Mouse (Mus musculus): ENCODE results near the gene Rasal2. TPM values are rescaled to one million over a fixed set of nuclear protein-coding genes. Genes with fewer than 3 reads are reported as not detected.

The Rasal2 gene
- 13.7 and 15.5 TPM in 2 replicates for polyA plus RNA-seq (2015; fragmentation: Nextera tagmentation; extraction: Ambion mirVana)

DNA sequence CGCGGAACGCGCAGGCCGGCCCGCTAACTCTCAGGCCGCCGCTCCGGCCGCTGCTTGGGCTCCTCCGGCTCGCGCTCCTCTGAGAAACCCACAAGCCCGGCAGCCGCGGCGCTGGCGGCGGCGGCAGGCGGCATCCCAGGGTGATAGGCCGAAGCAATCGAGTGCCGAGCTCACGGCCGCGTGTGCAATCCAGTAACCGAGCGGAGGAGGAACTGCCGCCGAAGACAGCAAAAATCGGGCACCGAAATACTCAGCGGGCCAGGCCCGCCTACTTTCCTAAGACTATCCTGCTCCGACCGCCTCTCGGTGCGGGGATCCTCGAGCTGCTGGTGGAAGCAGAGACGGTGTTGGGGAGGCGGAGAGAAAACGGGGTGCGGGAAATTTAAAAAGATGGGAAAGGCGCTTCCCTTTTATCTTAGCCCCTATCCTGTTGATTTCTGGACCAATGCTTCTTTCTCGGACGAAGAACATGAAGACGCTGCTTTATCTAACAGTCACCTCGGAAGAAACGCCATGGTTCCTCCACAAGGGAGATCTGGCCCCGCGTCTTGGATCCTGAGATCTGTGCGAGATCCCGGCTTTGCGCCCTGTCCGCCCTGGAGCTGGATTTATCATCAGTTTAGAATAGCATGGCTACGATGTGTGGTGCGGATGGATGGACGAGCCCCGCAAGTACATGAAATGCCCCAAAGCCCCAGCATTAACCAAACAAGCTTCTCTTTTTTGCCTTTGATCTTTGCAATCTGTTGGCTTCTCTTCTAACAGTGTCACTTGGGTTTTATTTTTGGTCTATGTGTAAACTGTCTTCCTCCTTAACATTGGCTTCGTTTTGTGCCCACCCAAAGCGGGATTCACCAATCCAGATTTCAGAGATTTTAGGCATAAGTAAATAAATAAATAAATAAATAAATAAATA is at the start of gene Rasal2:
TSS of gene Rasal2 (minus strand) at position 142 of the 916 bp plus-strand sequence.
- H3K9ac ChIP-seq (ENCODE audit: low read length): peak within 1 kb of the TSS; percentile 84
- no peaks in the 10 kb centered on the region for H3K36me3 ChIP-seq (ENCODE audit: control insufficient read depth, insufficient read depth)
- H3K4me1 ChIP-seq (ENCODE audit: control insufficient read depth, insufficient read depth, low read length): peaks cover 34% of the 10 kb centered on the region
- H3K4me2 ChIP-seq (ENCODE audit: low read depth, low read length): peak within 1 kb of the TSS; percentile 80
- H3K9me3 ChIP-seq (replicated peaks; ENCODE audit: control insufficient read depth, low read length): no peaks in the 10 kb centered on the region
- peak within 1 kb of the TSS; percentile 93 for H3K27ac ChIP-seq (ENCODE audit: low read length)
- no peaks in the 10 kb centered on the region for H3K27me3 ChIP-seq (ENCODE audit: control insufficient read depth, insufficient read depth, low read length)
- 2% methylated on average over 62 of the region's 62 CpGs for WGBS
- peak; percentile 96 for ATAC-seq (replicated peaks; ENCODE audit: extremely low read depth, insufficient read depth, low FRiP score)
- peak within 1 kb of the TSS; percentile 82 for H3K4me3 ChIP-seq (ENCODE audit: low read length)

DNA sequence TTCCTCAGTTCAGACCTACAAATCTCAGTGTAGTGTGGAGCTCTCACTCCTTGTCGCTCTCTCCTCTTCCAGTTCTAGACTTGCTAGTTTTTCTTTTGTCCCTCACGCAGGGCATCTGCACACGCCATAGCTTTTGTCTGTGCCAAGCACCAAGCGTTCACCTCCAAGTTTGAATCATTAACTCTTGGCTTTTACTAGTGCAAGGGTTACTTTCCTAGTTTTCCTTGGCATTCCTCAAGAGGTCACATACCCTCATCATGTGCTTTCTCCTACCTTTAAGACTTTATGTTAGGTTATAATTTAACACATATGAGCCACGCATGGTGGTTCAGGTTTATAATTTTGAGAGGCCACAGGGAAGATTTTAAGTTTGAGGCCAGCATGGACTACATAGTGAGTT is 48.9 kb upstream of the Rasal2 start:
- no peaks in the 10 kb centered on the region for H3K27me3 ChIP-seq (ENCODE audit: control insufficient read depth, insufficient read depth, low read length)
- 91% methylated on average over 5 of the region's 5 CpGs for WGBS
- no peak for ATAC-seq (replicated peaks; ENCODE audit: extremely low read depth, insufficient read depth, low FRiP score)
- H3K4me2 ChIP-seq (ENCODE audit: low read depth, low read length): no peak overlapping the region
- H3K27ac ChIP-seq (ENCODE audit: low read length): no peak overlapping the region
- no peaks in the 10 kb centered on the region for H3K9me3 ChIP-seq (replicated peaks; ENCODE audit: control insufficient read depth, low read length)
- peaks cover 5% of the 10 kb centered on the region; the same call in 1 of the 2 replicates for H3K4me1 ChIP-seq (ENCODE audit: control insufficient read depth, insufficient read depth, low read length)
- no peak overlapping the region for H3K9ac ChIP-seq (ENCODE audit: low read length)
- H3K36me3 ChIP-seq (ENCODE audit: control insufficient read depth, insufficient read depth): no peaks in the 10 kb centered on the region
- no peak overlapping the region for H3K4me3 ChIP-seq (ENCODE audit: low read length)

DNA sequence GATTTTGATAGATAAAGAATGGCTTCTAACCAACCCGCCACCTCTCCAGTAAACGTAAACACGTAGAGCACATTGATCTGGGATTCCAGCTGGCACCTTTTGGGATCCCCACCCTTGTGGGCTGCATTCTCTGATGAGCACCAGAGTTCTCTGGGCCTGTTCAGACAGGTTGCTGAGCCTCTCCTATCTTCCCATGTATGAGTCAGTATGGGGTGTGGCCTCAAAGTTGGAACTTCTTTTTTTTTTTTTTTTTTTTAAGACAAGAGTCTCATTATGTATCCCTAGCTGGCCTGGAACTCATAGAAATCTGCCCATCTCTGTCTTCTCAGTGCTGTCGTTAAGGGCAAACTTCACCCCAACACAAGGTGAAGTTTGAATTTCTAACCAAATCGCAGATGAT is 47.5 kb upstream of the Rasal2 start:
- Histone ChIP-seq H3K4me2 (ENCODE audit: low read depth, low read length) (no peak overlapping the region), H3K27ac (ENCODE audit: low read length) (no peak overlapping the region), H3K36me3 (ENCODE audit: control insufficient read depth, insufficient read depth) (no peaks in the 10 kb centered on the region), H3K4me3 (ENCODE audit: low read length) (no peak overlapping the region), H3K27me3 (ENCODE audit: control insufficient read depth, insufficient read depth, low read length) (no peaks in the 10 kb centered on the region), H3K9me3 (replicated peaks; ENCODE audit: control insufficient read depth, low read length) (no peaks in the 10 kb centered on the region), H3K4me1 (ENCODE audit: control insufficient read depth, insufficient read depth, low read length) (peaks cover 5% of the 10 kb centered on the region; the same call in 1 of the 2 replicates), H3K9ac (ENCODE audit: low read length) (no peak overlapping the region)
- no peak for ATAC-seq (replicated peaks; ENCODE audit: extremely low read depth, insufficient read depth, low FRiP score)
- WGBS: 92% methylated on average over 5 of the region's 5 CpGs

DNA sequence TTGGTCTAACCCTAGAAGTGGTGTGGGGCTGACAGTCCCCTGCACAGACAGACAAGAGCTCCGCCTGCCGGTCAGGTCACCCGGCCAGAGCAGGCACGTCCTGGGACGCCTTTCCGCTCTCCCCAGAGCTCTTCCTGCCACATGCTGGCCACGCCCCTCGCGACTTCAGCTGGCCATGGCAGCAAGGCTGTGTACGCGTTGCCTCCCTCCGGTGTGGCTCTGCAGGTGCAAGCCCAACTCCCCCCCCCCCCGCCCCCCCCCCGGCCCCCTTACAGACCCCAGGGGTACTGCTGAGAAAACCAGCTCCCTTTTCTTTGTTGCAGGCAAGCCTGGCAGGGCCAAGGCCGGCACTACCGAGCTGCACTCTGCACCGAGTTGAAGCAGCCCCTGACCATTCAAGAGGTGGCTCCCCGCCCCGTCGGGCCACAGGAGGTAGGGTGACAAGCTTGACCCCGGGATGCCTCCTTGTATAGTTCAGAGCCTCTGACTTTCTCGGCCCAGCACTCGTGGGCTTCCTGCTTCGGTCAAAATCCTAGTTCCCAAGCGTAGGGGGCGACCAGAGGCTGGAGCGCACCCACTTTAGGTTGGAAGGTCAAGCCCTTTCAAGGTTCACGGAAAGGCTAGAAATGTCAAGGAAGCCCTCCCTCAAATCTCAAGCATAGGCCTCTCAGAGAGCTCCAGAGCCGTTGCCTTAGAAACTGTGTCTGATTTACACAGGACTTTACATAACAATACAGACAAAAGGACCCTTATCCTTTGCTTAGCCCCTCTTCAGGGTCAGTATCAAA is 46.2 kb upstream of the Rasal2 start, which contains the start of gene Cryzl2:
TSS of gene Cryzl2 (plus strand) at position 157 of the 788 bp plus-strand sequence.
- Histone ChIP-seq H3K36me3 (ENCODE audit: control insufficient read depth, insufficient read depth) (no peaks in the 10 kb centered on the region), H3K4me3 (ENCODE audit: low read length) (peak within 1 kb of the TSS; percentile 56), H3K27me3 (ENCODE audit: control insufficient read depth, insufficient read depth, low read length) (no peaks in the 10 kb centered on the region), H3K9ac (ENCODE audit: low read length) (peak within 1 kb of the TSS; percentile 81), H3K4me2 (ENCODE audit: low read depth, low read length) (peak within 1 kb of the TSS; percentile 85), H3K9me3 (replicated peaks; ENCODE audit: control insufficient read depth, low read length) (no peaks in the 10 kb centered on the region), H3K4me1 (ENCODE audit: control insufficient read depth, insufficient read depth, low read length) (peaks cover 5% of the 10 kb centered on the region; the same call in 1 of the 2 replicates), H3K27ac (ENCODE audit: low read length) (peak within 1 kb of the TSS; percentile 3; the same call in 1 of the 2 replicates)
- WGBS: 10% methylated on average over 27 of the region's 29 CpGs
- peak; percentile 95 for ATAC-seq (replicated peaks; ENCODE audit: extremely low read depth, insufficient read depth, low FRiP score)

DNA sequence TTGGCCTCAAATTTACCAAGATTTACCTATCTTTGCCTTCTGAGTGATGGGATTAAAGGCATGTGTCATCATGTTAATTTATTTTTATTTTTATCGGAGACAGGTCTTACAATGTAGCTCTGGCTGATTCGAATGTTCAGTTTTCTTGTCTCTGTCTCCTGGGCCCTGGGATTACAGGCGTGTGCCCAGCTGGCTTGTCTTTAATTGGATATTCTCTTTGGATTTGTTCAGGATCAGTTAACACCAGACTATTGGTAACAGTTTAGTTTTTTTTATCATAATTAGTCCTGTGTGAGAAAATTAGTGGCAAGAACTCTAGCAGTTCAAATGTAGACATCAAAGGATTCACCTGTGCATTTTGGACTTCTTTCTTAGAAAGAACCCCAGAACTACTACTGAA is 45.4 kb upstream of the Rasal2 start:
- H3K27ac ChIP-seq (ENCODE audit: low read length): no peak overlapping the region; the same call in 1 of the 2 replicates
- peaks cover 5% of the 10 kb centered on the region; the same call in 1 of the 2 replicates for H3K4me1 ChIP-seq (ENCODE audit: control insufficient read depth, insufficient read depth, low read length)
- H3K4me2 ChIP-seq (ENCODE audit: low read depth, low read length): peak overlapping the region; percentile 85; the same call in 1 of the 2 replicates
- no peak for ATAC-seq (replicated peaks; ENCODE audit: extremely low read depth, insufficient read depth, low FRiP score)
- no peak overlapping the region for H3K9ac ChIP-seq (ENCODE audit: low read length)
- H3K27me3 ChIP-seq (ENCODE audit: control insufficient read depth, insufficient read depth, low read length): no peaks in the 10 kb centered on the region
- H3K36me3 ChIP-seq (ENCODE audit: control insufficient read depth, insufficient read depth): no peaks in the 10 kb centered on the region
- no peak overlapping the region for H3K4me3 ChIP-seq (ENCODE audit: low read length)
- WGBS: 94% methylated on average over 3 of the region's 3 CpGs
- no peaks in the 10 kb centered on the region for H3K9me3 ChIP-seq (replicated peaks; ENCODE audit: control insufficient read depth, low read length)

DNA sequence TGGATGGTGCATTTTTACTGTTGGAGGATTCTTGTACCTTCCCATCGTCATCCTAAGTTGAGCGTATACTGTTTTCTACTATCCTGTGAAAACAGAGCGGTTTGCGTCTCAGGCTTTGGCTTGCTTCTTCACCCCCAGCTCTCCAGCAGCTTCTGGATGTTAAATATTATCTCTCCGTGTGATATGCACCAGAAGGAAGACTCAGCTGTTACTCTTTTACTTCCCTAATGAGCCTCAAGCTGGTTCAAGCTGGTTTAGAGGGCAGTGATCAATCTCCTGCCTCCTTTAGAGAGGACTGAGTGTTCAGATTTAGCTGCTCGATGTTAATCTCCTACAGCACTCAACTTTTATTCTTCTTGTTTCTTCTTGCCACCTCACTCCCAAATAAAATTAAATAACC is 42.5 kb upstream of the Rasal2 start:
- peaks cover 11% of the 10 kb centered on the region for H3K4me1 ChIP-seq (ENCODE audit: control insufficient read depth, insufficient read depth, low read length)
- WGBS: 73% methylated on average over 6 of the region's 6 CpGs
- no peaks in the 10 kb centered on the region for H3K9me3 ChIP-seq (replicated peaks; ENCODE audit: control insufficient read depth, low read length)
- H3K27me3 ChIP-seq (ENCODE audit: control insufficient read depth, insufficient read depth, low read length): no peaks in the 10 kb centered on the region
- no peak overlapping the region for H3K4me3 ChIP-seq (ENCODE audit: low read length)
- H3K4me2 ChIP-seq (ENCODE audit: low read depth, low read length): no peak overlapping the region
- no peak overlapping the region for H3K27ac ChIP-seq (ENCODE audit: low read length)
- no peaks in the 10 kb centered on the region for H3K36me3 ChIP-seq (ENCODE audit: control insufficient read depth, insufficient read depth)
- ATAC-seq (replicated peaks; ENCODE audit: extremely low read depth, insufficient read depth, low FRiP score): no peak
- no peak overlapping the region for H3K9ac ChIP-seq (ENCODE audit: low read length)

DNA sequence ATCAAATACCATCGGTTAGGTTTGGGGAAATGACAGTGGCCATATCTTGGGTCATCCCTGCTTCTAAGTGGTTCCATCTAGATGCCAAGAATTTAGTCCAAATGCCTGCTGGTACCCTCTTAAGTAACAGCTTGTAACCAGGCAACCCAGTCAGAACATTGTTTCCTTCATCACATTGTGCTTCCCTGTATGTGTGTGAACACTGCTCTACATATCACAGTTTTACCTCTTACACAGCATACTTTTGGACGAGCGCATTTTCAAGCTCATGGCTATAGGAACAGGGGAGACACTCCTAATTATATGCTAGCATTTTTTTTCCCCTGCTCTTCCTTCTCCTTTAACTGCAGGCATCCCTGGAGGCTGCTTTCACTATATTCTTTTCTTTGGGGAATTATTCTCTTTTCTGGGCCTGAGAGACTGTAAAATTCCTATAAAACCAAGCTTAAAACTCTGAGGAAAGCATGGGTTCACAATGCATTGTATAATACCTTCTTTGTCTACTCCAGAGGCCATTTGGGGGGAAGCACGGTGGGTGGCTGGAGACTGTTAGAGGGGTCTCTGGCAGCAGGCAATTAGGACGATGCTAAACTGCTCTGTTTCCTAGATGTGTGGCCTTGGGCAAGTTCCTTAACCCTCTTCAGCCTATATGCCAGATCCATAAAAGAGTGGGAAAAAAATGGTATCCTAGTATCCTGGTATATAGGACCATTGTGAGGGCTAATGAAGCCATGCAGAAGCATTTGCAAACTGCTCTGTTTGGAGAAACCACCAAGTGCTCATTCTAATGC is 40.6 kb upstream of the Rasal2 start:
- 80% methylated on average over 5 of the region's 5 CpGs for WGBS
- H3K9ac ChIP-seq (ENCODE audit: low read length): no peak overlapping the region
- no peak for ATAC-seq (replicated peaks; ENCODE audit: extremely low read depth, insufficient read depth, low FRiP score)
- H3K4me3 ChIP-seq (ENCODE audit: low read length): no peak overlapping the region
- no peak overlapping the region for H3K4me2 ChIP-seq (ENCODE audit: low read depth, low read length)
- no peak overlapping the region for H3K27ac ChIP-seq (ENCODE audit: low read length)
- no peaks in the 10 kb centered on the region for H3K36me3 ChIP-seq (ENCODE audit: control insufficient read depth, insufficient read depth)
- peaks cover 12% of the 10 kb centered on the region for H3K4me1 ChIP-seq (ENCODE audit: control insufficient read depth, insufficient read depth, low read length)
- H3K27me3 ChIP-seq (ENCODE audit: control insufficient read depth, insufficient read depth, low read length): no peaks in the 10 kb centered on the region
- no peaks in the 10 kb centered on the region for H3K9me3 ChIP-seq (replicated peaks; ENCODE audit: control insufficient read depth, low read length)

DNA sequence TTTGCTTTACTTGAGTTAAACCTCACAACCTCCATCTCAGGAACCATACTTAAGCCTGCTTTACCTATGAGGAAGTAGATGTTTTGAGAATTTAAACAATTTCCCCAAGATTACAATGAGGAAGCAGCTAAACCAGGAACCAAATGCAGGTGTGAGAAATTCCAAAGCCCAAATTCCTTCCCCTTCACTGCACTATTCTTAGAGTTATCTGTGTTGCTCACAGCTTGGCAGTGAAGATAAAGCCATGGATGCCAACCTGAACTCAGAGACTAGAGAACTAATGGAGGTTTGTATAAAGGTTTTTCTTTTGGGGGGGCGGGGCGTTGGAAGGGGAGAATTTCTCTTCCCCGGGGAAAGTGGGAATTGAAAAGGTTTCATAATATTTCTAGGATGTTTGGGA is 39.9 kb upstream of the Rasal2 start:
- Histone ChIP-seq H3K4me1 (ENCODE audit: control insufficient read depth, insufficient read depth, low read length) (peaks cover 12% of the 10 kb centered on the region), H3K27ac (ENCODE audit: low read length) (no peak overlapping the region), H3K36me3 (ENCODE audit: control insufficient read depth, insufficient read depth) (no peaks in the 10 kb centered on the region), H3K4me2 (ENCODE audit: low read depth, low read length) (no peak overlapping the region), H3K4me3 (ENCODE audit: low read length) (no peak overlapping the region), H3K27me3 (ENCODE audit: control insufficient read depth, insufficient read depth, low read length) (no peaks in the 10 kb centered on the region), H3K9me3 (replicated peaks; ENCODE audit: control insufficient read depth, low read length) (no peaks in the 10 kb centered on the region), H3K9ac (ENCODE audit: low read length) (no peak overlapping the region)
- no peak for ATAC-seq (replicated peaks; ENCODE audit: extremely low read depth, insufficient read depth, low FRiP score)
- WGBS: 76% methylated on average over 3 of the region's 3 CpGs

Data from heart, embryonic 16.5 days (tissue).